Mouse (Mus musculus): ENCODE measurements at regions not wholly inside any gene's neighbourhood (a gene's known extent, or its start where the extent isn't known, plus 50 kb on each side); places are given as distances from the start of the nearest gene placed in this dataset.

- DNase-seq (ENCODE audit: low spot score), result no peak
These were observed 63.0 kb downstream of the Kbtbd8 start for GRCm38 (mm10) chr6:95179993-95180392.

GRCm38 (mm10) chr6:95182238-95182637, 65.2 kb downstream of the Kbtbd8 start:
- no peak for DNase-seq (ENCODE audit: low spot score)

- no peak for DNase-seq (ENCODE audit: low spot score)
These were observed 68.3 kb downstream of the Kbtbd8 start for GRCm38 (mm10) chr6:95185074-95185931.

- no peak for DNase-seq (ENCODE audit: low spot score)
These were observed 79.6 kb downstream of the Kbtbd8 start for GRCm38 (mm10) chr6:95196631-95197030.

- peak; percentile 47 for DNase-seq (ENCODE audit: low spot score)
These were observed 81.6 kb downstream of the Kbtbd8 start for GRCm38 (mm10) chr6:95198611-95199010.

- no peak for DNase-seq (ENCODE audit: low spot score)
These were observed 85.3 kb downstream of the Kbtbd8 start for GRCm38 (mm10) chr6:95202291-95202790.

GRCm38 (mm10) chr6:95202978-95203377, 85.9 kb downstream of the Kbtbd8 start:
- DNase-seq (ENCODE audit: low spot score), result no peak

GRCm38 (mm10) chr6:95204231-95204630, 87.2 kb downstream of the Kbtbd8 start:
- no peak for DNase-seq (ENCODE audit: low spot score)

- peak; percentile 68 for DNase-seq (ENCODE audit: low spot score)
These were observed 90.0 kb downstream of the Kbtbd8 start for GRCm38 (mm10) chr6:95207063-95207462.

- DNase-seq (ENCODE audit: low spot score), result peak; percentile 56
These were observed 100.4 kb downstream of the Kbtbd8 start for GRCm38 (mm10) chr6:95217431-95217830.

GRCm38 (mm10) chr6:95218830-95219229, 101.8 kb downstream of the Kbtbd8 start:
- no peak for DNase-seq (ENCODE audit: low spot score)

- peak; percentile 92 for DNase-seq (ENCODE audit: low spot score)
These were observed 98.4 kb upstream of the Gm10234 start for GRCm38 (mm10) chr6:95223537-95223936.

- no peak for DNase-seq (ENCODE audit: low spot score)
These were observed 92.0 kb upstream of the Gm10234 start for GRCm38 (mm10) chr6:95229885-95230284.

- no peak for DNase-seq (ENCODE audit: low spot score)
These were observed 87.2 kb upstream of the Gm10234 start for GRCm38 (mm10) chr6:95234712-95235111.

- no peak for DNase-seq (ENCODE audit: low spot score)
These were observed 78.3 kb upstream of the Gm10234 start for GRCm38 (mm10) chr6:95243657-95244056.

GRCm38 (mm10) chr6:95244911-95245310, 77.0 kb upstream of the Gm10234 start:
- no peak for DNase-seq (ENCODE audit: low spot score)

GRCm38 (mm10) chr6:95256303-95256702, 65.6 kb upstream of the Gm10234 start:
- no peak for DNase-seq (ENCODE audit: low spot score)

GRCm38 (mm10) chr6:95261001-95261400, 60.9 kb upstream of the Gm10234 start:
- no peak for DNase-seq (ENCODE audit: low spot score)

- DNase-seq (ENCODE audit: low spot score), result no peak
These were observed 57.7 kb upstream of the Gm10234 start for GRCm38 (mm10) chr6:95264011-95264869.

GRCm38 (mm10) chr6:95269524-95269923, 52.4 kb upstream of the Gm10234 start:
- DNase-seq (ENCODE audit: low spot score), result no peak
